ENCODE assay signal across 12 mouse cellular contexts in genomic region chr12:111436640-111437039, GRCm38 (mm10). TPM values are rescaled to one million over a fixed set of nuclear protein-coding genes. Genes with fewer than 3 reads are reported as not detected.
DNase-seq lines count a peak whose midpoint lies in the region; ATAC-seq and TF ChIP-seq lines count a peak whose summit lies in the region.
"Had no signal": no experiment of that assay in that cellular context is flagged by ENCODE, and none has a peak within 500 bp of the region (broad histone marks: within the 10 kb centered on the region; RNA-seq: fewer than 3 reads in every experiment).

No protein-coding gene starts in this region.

- no peak overlapping the region for H3K9ac ChIP-seq in midbrain, embryonic 16.5 days (ENCODE audit: low read depth, low read length)
- no peak overlapping the region for H3K9ac ChIP-seq in midbrain, embryonic 13.5 days (replicated peaks)

- no peak overlapping the region for H3K4me2 ChIP-seq in midbrain, embryonic 16.5 days (ENCODE audit: low read length)
- H3K4me2 ChIP-seq in midbrain, embryonic 13.5 days (replicated peaks) = no peak overlapping the region

- no peak for TF ChIP-seq CTCF in gastrocnemius, adult 2 months (IDR thresholded peaks at IDR 0.05)

- peaks cover 24% of the 10 kb centered on the region for H3K27me3 ChIP-seq in midbrain, embryonic 16.5 days (ENCODE audit: control insufficient read depth, insufficient read depth, low read depth, low read length)
- H3K27me3 ChIP-seq in midbrain, embryonic 13.5 days = peaks cover 44% of the 10 kb centered on the region

- no peak overlapping the region for H3K4me3 ChIP-seq in gastrocnemius, adult 2 months
- H3K4me3 ChIP-seq in midbrain, embryonic 16.5 days (ENCODE audit: low read depth, low read length) = no peak overlapping the region
- H3K4me3 ChIP-seq in midbrain, embryonic 13.5 days (replicated peaks) = no peak overlapping the region
- H3K4me3 ChIP-seq: erythroblast, embryonic 14.5 days had no signal

- WGBS in midbrain, embryonic 16.5 days = 76% methylated on average over 8 of the region's 8 CpGs
- WGBS in midbrain, embryonic 13.5 days = 76% methylated on average over 8 of the region's 8 CpGs

- no peaks in the 10 kb centered on the region for H3K9me3 ChIP-seq in midbrain, embryonic 16.5 days (replicated peaks; ENCODE audit: control insufficient read depth, low read length, poor library complexity, severe bottlenecking)
- H3K9me3 ChIP-seq in midbrain, embryonic 13.5 days = no peaks in the 10 kb centered on the region

- H3K36me3 ChIP-seq in midbrain, embryonic 16.5 days (ENCODE audit: control insufficient read depth, insufficient read depth, low read length) = no peaks in the 10 kb centered on the region
- no peaks in the 10 kb centered on the region for H3K36me3 ChIP-seq in midbrain, embryonic 13.5 days

- H3K4me1 ChIP-seq in midbrain, embryonic 16.5 days (ENCODE audit: control insufficient read depth, insufficient read depth, low read length) = peaks cover 17% of the 10 kb centered on the region
- peaks cover 7% of the 10 kb centered on the region for H3K4me1 ChIP-seq in midbrain, embryonic 13.5 days (replicated peaks)

- H3K27ac ChIP-seq in gastrocnemius, adult 2 months = peak overlapping the region; percentile 79
- no peak overlapping the region for H3K27ac ChIP-seq in midbrain, embryonic 16.5 days (ENCODE audit: low read length)
- H3K27ac ChIP-seq in midbrain, embryonic 13.5 days = no peak overlapping the region

- DNase-seq in gastrocnemius, adult 2 months = peak; percentile 72
- no peak for DNase-seq in gastrocnemius, postnatal 10 days
- DNase-seq in urinary bladder, postnatal 14 days (ENCODE audit: low spot score) = peak; percentile 46
- DNase-seq in urinary bladder, postnatal 4 days (ENCODE audit: low spot score in 2 of 2) = no peak
- peak; percentile 58 for DNase-seq in lung, postnatal 14 days
- DNase-seq in adrenal gland, postnatal 14 days = no peak
- DNase-seq: cerebellum, adult 2 months; gastrocnemius, postnatal 36 days had no signal

- intact Hi-C loops in gastrocnemius, adult 2 months (cut with DNase I) = no loop called here

- ATAC-seq in midbrain, embryonic 16.5 days = no peak
- no peak for ATAC-seq in midbrain, embryonic 13.5 days

RNA-seq across cellular contexts. Expression of gene Tnfaip2, which starts 5.6 kb away (rescaled TPM):
- 10 to 100 TPM; 29.1 to 54.8 TPM for total RNA-seq in gastrocnemius, adult 2 months (2021)
- total RNA-seq in gastrocnemius, postnatal 10 days (2021) = 10 to 100 TPM; 37.0 to 47.7 TPM
- polyA plus RNA-seq in midbrain, embryonic 16.5 days (2015; fragmentation: Nextera tagmentation; extraction: Ambion mirVana) = 0.31 and 0.79 TPM in 2 replicates
- 0.28 and 1.3 TPM in 2 replicates for polyA plus RNA-seq in midbrain, embryonic 13.5 days (2015; fragmentation: Nextera tagmentation; extraction: Ambion mirVana)
- total RNA-seq in adrenal gland, postnatal 14 days (2021) = 14.0 and 14.4 TPM in 2 replicates

RNA-seq across cellular contexts. Expression of gene Exoc3l4, which starts 19.8 kb away (rescaled TPM):
- 1 to 10 TPM in 1 of 2 experiments, under 1 TPM in 1; 0.56 to 1.5 TPM for total RNA-seq in gastrocnemius, adult 2 months (2021)
- total RNA-seq in gastrocnemius, postnatal 10 days (2021) = 10 to 100 TPM; 20.3 to 26.0 TPM
- polyA plus RNA-seq in midbrain, embryonic 16.5 days (2015; fragmentation: Nextera tagmentation; extraction: Ambion mirVana) = 2.0 and 2.1 TPM in 2 replicates
- 2.0 and 2.4 TPM in 2 replicates for polyA plus RNA-seq in midbrain, embryonic 13.5 days (2015; fragmentation: Nextera tagmentation; extraction: Ambion mirVana)
- 4.6 and 5.2 TPM in 2 replicates for total RNA-seq in adrenal gland, postnatal 14 days (2021)

RNA-seq across cellular contexts. Expression of gene Lbhd2, which starts 30.0 kb away (rescaled TPM):
- total RNA-seq in gastrocnemius, adult 2 months (2021) = not detected
- under 1 TPM in 1 of 2 experiments, not detected in 1; 0.70 TPM for total RNA-seq in gastrocnemius, postnatal 10 days (2021)
- polyA plus RNA-seq in midbrain, embryonic 16.5 days (2015; fragmentation: Nextera tagmentation; extraction: Ambion mirVana) = 4.9 and 7.0 TPM in 2 replicates
- polyA plus RNA-seq in midbrain, embryonic 13.5 days (2015; fragmentation: Nextera tagmentation; extraction: Ambion mirVana) = 0.32 TPM in 1 of 2 replicates, not detected in the other
- 0.56 and 0.79 TPM in 2 replicates for total RNA-seq in adrenal gland, postnatal 14 days (2021)
- total RNA-seq: gastrocnemius, postnatal 36 days had no signal
- polyA plus RNA-seq: C2C12; erythroblast, embryonic 14.5 days had no signal

RNA-seq across cellular contexts. Expression of gene Gm266, which starts 49.0 kb away (rescaled TPM):
- under 1 TPM; 0.20 to 0.33 TPM for total RNA-seq in gastrocnemius, adult 2 months (2021)
- 1 to 10 TPM; 4.7 to 6.5 TPM for total RNA-seq in gastrocnemius, postnatal 10 days (2021)
- polyA plus RNA-seq in midbrain, embryonic 16.5 days (2015; fragmentation: Nextera tagmentation; extraction: Ambion mirVana) = 1.0 and 3.1 TPM in 2 replicates
- polyA plus RNA-seq in midbrain, embryonic 13.5 days (2015; fragmentation: Nextera tagmentation; extraction: Ambion mirVana) = 0.81 and 0.98 TPM in 2 replicates
- 0.60 TPM in 1 of 2 replicates, not detected in the other for total RNA-seq in adrenal gland, postnatal 14 days (2021)
- polyA plus RNA-seq: erythroblast, embryonic 14.5 days had no signal

RNA-seq across cellular contexts. Expression of gene Cdc42bpb, which starts 59.1 kb away (rescaled TPM):
- total RNA-seq in gastrocnemius, adult 2 months (2021) = 10 to 100 TPM; 16.3 to 24.3 TPM
- total RNA-seq in gastrocnemius, postnatal 10 days (2021) = 10 to 100 TPM; 48.3 to 55.8 TPM
- polyA plus RNA-seq in midbrain, embryonic 16.5 days (2015; fragmentation: Nextera tagmentation; extraction: Ambion mirVana) = 39.9 and 40.2 TPM in 2 replicates
- 37.7 and 39.8 TPM in 2 replicates for polyA plus RNA-seq in midbrain, embryonic 13.5 days (2015; fragmentation: Nextera tagmentation; extraction: Ambion mirVana)
- 133 and 149 TPM in 2 replicates for total RNA-seq in adrenal gland, postnatal 14 days (2021)

Comparison
In these comparisons a context has a peak if more than half of its experiments do, and no peak if none do; other contexts are left out.
1. DNase-seq: peak in gastrocnemius, adult 2 months (single experiment), urinary bladder, postnatal 14 days (single experiment) and lung, postnatal 14 days (single experiment); none in gastrocnemius, postnatal 10 days (single experiment), urinary bladder, postnatal 4 days (0 of 2) and adrenal gland, postnatal 14 days (single experiment).